Mouse (Mus musculus) lung, adult 2 months (tissue): Measurements from ENCODE around the gene Btrc.

Experiments
- CTCF ChIP-seq: fragments of 200-500 bp; IDR thresholded peaks from 2 replicates; pipeline ENCODE4 v1.5.1; 2011; ENCODE audit warnings: mild to moderate bottlenecking, low read length, control low read depth; ENCODE audit not compliant: insufficient read depth
- POLR2A ChIP-seq: fragments of 200-500 bp; IDR thresholded peaks from 2 replicates; pipeline ENCODE4 v1.6.1; 2011; ENCODE audit warnings: low read depth, mild to moderate bottlenecking, control low read depth, low read length, borderline replicate concordance; ENCODE audit errors: extremely low read depth

DNA sequence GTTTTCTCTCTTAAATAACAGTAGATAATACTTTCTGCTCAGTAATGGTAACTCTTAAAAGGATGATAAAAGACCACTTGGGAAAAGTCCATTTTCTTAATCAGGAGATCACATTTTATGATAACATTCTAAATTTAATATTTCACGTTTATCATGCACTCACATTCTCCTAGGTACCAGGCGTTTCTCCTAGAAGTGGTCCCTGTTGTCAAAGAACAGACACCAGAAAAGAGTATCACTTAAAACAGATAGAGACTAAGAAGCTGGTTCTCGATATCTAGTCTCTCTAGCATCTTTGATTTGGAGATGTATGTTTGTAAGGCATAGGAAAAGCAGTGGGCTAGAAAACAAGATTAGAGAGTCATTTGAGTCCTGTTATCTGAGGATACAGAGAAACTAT, 147.1 kb downstream of the Btrc start:
- TF ChIP-seq CTCF (no peak), POLR2A (no peak)
